Mouse (Mus musculus) regulatory T cell (primary cell): Measurements from ENCODE around the gene Mvb12b.
"Not testable (repeated sequence)": the region's sequence is repeated elsewhere in the genome, so short reads cannot be mapped to it uniquely, and the experiment has no call there.

Experiments
- in situ Hi-C: fragments of 300-600 bp; cut with MboI, MseI; formaldehyde crosslinking; loops from one replicate; pipeline ENCODE4 v1.15.1; 2025; ENCODE audit warnings: high pct_unique_total_duplicates

Gene Mvb12b

GRCm38 (mm10) chr2:33887328-33888099, at the start of gene Mvb12b:
Gene Mvb12b (minus strand): TSS chr2:33887946.
- in situ Hi-C loops: no loop called here

GRCm38 (mm10) chr2:33935756-33936155, 48.0 kb upstream of the Mvb12b start:
- in situ Hi-C loops: no loop called here

GRCm38 (mm10) chr2:33933606-33934510, 46.1 kb upstream of the Mvb12b start:
- in situ Hi-C loops: no loop called here

- in situ Hi-C loops: no loop called here
Measured at GRCm38 (mm10) chr2:33931161-33931560, 43.4 kb upstream of the Mvb12b start.

GRCm38 (mm10) chr2:33925288-33925687, 37.5 kb upstream of the Mvb12b start:
- in situ Hi-C loops: no loop called here

GRCm38 (mm10) chr2:33923482-33923881, 35.7 kb upstream of the Mvb12b start:
- in situ Hi-C loops: loop anchor here (5.0 kb wide), 1 partner anchor 181 kb away; no protein-coding TSS in a partner anchor

GRCm38 (mm10) chr2:33922466-33922865, 34.7 kb upstream of the Mvb12b start:
- in situ Hi-C loops: loop anchor here (5.0 kb wide), 1 partner anchor 180 kb away; no protein-coding TSS in a partner anchor

- in situ Hi-C loops: loop anchor here (5.0 kb wide), 1 partner anchor 178 kb away; no protein-coding TSS in a partner anchor
Measured at GRCm38 (mm10) chr2:33919934-33920615, 32.3 kb upstream of the Mvb12b start.

GRCm38 (mm10) chr2:33918824-33919223, 31.1 kb upstream of the Mvb12b start:
- in situ Hi-C loops: no loop called here

GRCm38 (mm10) chr2:33918318-33918717, 30.6 kb upstream of the Mvb12b start:
- in situ Hi-C loops: no loop called here

- in situ Hi-C loops: no loop called here
Measured at GRCm38 (mm10) chr2:33916603-33917002, 28.9 kb upstream of the Mvb12b start.

- in situ Hi-C loops: no loop called here
Measured at GRCm38 (mm10) chr2:33914998-33915397, 27.3 kb upstream of the Mvb12b start.

GRCm38 (mm10) chr2:33914334-33914733, 26.6 kb upstream of the Mvb12b start:
- in situ Hi-C loops: no loop called here

GRCm38 (mm10) chr2:33913598-33913997, 25.9 kb upstream of the Mvb12b start:
- in situ Hi-C loops: not testable (repeated sequence)

GRCm38 (mm10) chr2:33912741-33913140, 25.0 kb upstream of the Mvb12b start:
- in situ Hi-C loops: no loop called here

GRCm38 (mm10) chr2:33908374-33908773, 20.6 kb upstream of the Mvb12b start:
- in situ Hi-C loops: no loop called here

GRCm38 (mm10) chr2:33907174-33907573, 19.4 kb upstream of the Mvb12b start:
- in situ Hi-C loops: no loop called here

- in situ Hi-C loops: no loop called here
Measured at GRCm38 (mm10) chr2:33895829-33896228, 8.1 kb upstream of the Mvb12b start.

GRCm38 (mm10) chr2:33893151-33893550, 5.4 kb upstream of the Mvb12b start:
- in situ Hi-C loops: no loop called here

- in situ Hi-C loops: no loop called here
Measured at GRCm38 (mm10) chr2:33892354-33892753, 4.6 kb upstream of the Mvb12b start.

- in situ Hi-C loops: no loop called here
Measured at GRCm38 (mm10) chr2:33888100-33888385, 297 bp upstream of the Mvb12b start.
